Mouse (Mus musculus): Measurements from ENCODE around the gene E330021D16Rik. TPM values are rescaled to one million over a fixed set of nuclear protein-coding genes. Genes with fewer than 3 reads are reported as not detected.
A peak's percentile ranks its signal among the peaks of the same experiment; 100 is the strongest.

E330021D16Rik gene
- polyA plus RNA-seq, 1 experiment from 2014 or later, result not detected

DNA sequence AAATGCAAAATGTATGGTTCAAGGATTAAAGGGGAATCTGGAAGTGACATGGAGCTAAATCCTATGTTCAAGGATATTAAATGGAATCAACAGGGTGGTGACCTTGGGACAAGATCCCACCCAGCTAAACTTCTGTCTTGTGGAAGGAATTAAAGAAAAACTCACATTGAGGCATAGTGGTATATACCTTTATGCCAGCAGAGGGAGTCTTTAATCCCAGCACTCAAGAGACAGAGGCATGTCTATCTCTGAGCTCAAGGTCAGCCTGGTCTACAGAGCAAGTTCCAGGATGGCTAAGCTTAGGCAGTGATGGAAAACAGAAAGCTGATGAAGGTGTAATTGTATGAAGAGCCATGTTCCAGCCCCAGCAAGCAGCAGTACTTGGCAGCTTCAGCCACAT lies 39.3 kb downstream of the E330021D16Rik start:
- Histone ChIP-seq H3K9me3 (no peaks in the 10 kb centered on the region), H3K4me2 (no peak overlapping the region), H3K27ac (no peak overlapping the region), H3K36me3 (no peaks in the 10 kb centered on the region), H3K4me3 (replicated peaks) (no peak overlapping the region), H3K4me1 (replicated peaks) (no peaks in the 10 kb centered on the region), H3K27me3 (no peaks in the 10 kb centered on the region), H3K9ac (replicated peaks) (no peak overlapping the region)
- ATAC-seq (ENCODE audit: insufficient number of reproducible peaks, insufficient read depth, low FRiP score, low TSS enrichment, low read depth), result no peak

DNA sequence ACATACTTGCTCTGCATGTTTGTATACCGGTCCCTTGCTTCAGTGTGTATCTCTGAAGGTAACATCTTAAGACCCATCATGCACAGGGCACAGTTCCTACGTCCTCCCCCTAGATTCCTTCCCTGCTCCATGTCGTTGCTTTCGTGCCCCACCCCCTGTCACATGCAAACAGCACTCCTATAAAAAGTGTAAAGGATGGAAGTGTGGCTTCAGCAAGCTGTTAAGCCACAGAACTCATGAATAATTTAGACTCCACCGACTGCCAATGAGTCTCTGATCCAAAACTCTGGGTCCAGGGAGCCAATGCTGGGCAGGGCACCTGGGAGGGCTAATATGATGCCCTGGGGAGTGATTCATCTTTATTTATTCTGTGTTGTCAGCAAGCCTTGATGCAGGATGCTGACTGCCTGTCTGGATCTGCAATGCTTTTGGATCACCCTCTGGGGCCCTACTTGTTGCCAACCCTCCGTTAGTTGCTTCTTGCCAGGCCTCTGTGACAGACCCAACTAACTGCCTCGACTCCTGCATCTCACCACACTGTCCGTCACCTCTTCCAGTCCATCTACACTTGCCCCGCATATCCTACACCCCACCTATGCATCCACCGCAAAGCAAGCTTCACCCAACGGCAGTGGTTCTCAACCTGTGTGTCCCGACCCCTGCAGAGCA lies 50.8 kb downstream of the E330021D16Rik start:
- H3K9me3 ChIP-seq, result no peaks in the 10 kb centered on the region
- no peaks in the 10 kb centered on the region for H3K27me3 ChIP-seq
- no peaks in the 10 kb centered on the region for H3K36me3 ChIP-seq
- H3K4me3 ChIP-seq (replicated peaks), result no peak overlapping the region
- H3K9ac ChIP-seq (replicated peaks), result no peak overlapping the region
- no peak overlapping the region for H3K4me2 ChIP-seq
- H3K4me1 ChIP-seq (replicated peaks), result no peaks in the 10 kb centered on the region
- ATAC-seq (ENCODE audit: insufficient number of reproducible peaks, insufficient read depth, low FRiP score, low TSS enrichment, low read depth), result no peak
- no peak overlapping the region for H3K27ac ChIP-seq
- WGBS, result 78% methylated on average over 12 of the region's 12 CpGs

DNA sequence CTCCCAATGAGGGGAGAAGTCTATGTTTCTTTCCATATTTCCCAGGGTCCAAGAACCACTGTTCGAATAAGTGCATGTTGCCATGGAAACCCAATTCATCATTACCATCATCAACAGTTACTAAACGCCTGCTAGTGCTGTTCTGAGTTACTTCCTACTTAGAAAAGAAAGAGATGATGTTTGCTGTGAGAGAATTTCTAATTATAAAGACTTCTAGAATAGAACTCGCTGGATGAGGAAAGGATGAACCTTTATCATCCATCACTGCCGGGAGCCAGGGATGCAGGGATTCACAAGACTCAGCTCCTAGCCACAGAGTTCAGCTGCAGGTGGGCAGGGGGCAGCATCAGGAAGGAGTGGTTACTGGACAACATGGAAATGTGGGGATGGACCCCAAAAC lies 51.4 kb downstream of the E330021D16Rik start:
- Histone ChIP-seq H3K4me3 (replicated peaks) (no peak overlapping the region), H3K27ac (no peak overlapping the region), H3K9me3 (no peaks in the 10 kb centered on the region), H3K36me3 (no peaks in the 10 kb centered on the region), H3K4me2 (no peak overlapping the region), H3K4me1 (replicated peaks) (no peaks in the 10 kb centered on the region), H3K9ac (replicated peaks) (no peak overlapping the region), H3K27me3 (no peaks in the 10 kb centered on the region)
- WGBS, result 80% methylated on average over 4 of the region's 4 CpGs
- no peak for ATAC-seq (ENCODE audit: insufficient number of reproducible peaks, insufficient read depth, low FRiP score, low TSS enrichment, low read depth)

DNA sequence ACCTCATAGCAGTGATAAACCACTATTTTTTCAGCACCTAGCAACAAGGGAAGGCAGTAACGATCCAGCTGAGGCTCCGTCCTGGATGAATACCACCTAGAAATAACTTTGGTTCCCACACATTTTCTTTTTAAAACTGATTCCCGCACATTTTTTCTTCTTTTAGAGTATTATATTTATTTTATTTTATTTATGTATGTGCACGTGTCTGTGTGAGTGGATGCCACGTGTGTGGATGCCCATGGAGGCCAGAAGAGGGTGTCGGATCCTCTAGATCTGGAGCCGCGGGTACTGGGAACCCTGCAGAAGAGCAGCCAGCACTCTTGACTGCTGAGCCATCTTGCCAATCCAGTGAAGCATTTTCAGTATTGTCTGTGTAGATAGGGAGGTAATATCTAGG lies 52.1 kb downstream of the E330021D16Rik start:
- WGBS, result 83% methylated on average over 8 of the region's 8 CpGs
- no peak for ATAC-seq (ENCODE audit: insufficient number of reproducible peaks, insufficient read depth, low FRiP score, low TSS enrichment, low read depth)
- no peak overlapping the region for H3K4me3 ChIP-seq (replicated peaks)
- H3K27ac ChIP-seq, result no peak overlapping the region
- no peak overlapping the region for H3K4me2 ChIP-seq
- H3K27me3 ChIP-seq, result no peaks in the 10 kb centered on the region
- no peaks in the 10 kb centered on the region for H3K4me1 ChIP-seq (replicated peaks)
- H3K9ac ChIP-seq (replicated peaks), result no peak overlapping the region
- H3K36me3 ChIP-seq, result no peaks in the 10 kb centered on the region
- no peaks in the 10 kb centered on the region for H3K9me3 ChIP-seq

DNA sequence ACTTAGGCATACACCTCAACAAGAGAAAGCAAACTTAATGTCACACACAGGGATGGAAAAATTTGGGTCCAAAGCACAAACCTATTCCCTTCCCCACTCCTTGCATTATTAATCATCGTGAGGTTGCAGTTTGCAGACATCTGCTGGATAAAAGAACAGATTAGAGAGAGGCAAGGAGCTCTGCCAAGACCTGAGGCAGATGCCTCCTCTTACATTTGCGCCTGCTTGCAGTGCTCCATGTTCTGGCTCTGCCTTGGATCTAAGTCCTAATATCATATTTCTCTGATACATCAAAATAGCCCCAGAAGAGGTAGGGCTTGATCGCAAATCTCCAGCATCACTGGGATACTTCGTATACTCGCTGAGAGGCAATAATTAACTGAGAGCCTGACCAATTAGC lies 56.9 kb downstream of the E330021D16Rik start:
- Histone ChIP-seq H3K27ac (no peak overlapping the region), H3K27me3 (no peaks in the 10 kb centered on the region), H3K36me3 (no peaks in the 10 kb centered on the region), H3K4me2 (no peak overlapping the region), H3K9me3 (no peaks in the 10 kb centered on the region), H3K9ac (replicated peaks) (no peak overlapping the region), H3K4me3 (replicated peaks) (no peak overlapping the region), H3K4me1 (replicated peaks) (0 out of 2 replicates have a peak, but pooled peaks cover under 1% of the 10 kb centered on the region)
- WGBS, result 68% methylated on average over 5 of the region's 5 CpGs
- ATAC-seq (ENCODE audit: insufficient number of reproducible peaks, insufficient read depth, low FRiP score, low TSS enrichment, low read depth), result no peak

DNA sequence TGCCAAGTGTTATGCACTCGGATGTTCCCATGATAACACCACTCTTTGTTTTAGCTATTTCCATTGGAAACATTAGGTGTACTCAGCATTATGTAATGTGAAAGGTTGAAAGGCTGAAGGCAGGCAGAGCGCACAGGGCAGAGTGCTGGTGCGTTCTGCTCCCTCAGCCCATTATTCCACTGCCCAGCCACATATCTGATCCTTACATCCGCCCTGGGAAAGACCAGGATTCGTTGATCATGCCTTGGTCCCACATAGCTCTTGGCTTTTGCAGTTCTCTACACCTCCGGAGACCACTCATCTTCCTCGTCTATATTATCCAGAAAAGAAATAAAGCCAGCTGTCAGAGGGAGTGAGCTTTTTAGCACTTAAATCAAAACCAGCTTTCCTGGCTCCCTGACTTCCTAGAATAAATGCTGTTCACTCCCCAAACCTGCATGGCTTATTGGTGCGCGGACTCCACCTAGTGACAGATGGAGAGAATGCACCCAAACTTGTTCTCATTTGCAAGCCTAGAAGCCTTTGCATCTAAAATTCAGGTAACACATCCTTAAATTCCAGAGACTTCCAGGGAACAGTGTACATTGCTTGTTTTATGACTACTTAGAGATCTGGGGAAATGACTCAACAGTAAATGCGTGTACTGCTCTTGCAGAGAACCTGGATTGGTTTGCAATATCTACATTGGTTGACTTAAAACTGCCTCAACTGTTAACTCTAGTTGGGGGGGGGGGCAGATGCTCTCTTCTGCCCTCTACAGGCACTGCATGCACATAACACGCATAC lies 61.8 kb downstream of the E330021D16Rik start:
- 0 out of 2 replicates have a peak, but pooled peaks cover 4% of the 10 kb centered on the region for H3K27me3 ChIP-seq
- H3K4me1 ChIP-seq (replicated peaks), result 0 out of 2 replicates have a peak, but pooled peaks cover 5% of the 10 kb centered on the region
- no peak overlapping the region for H3K4me3 ChIP-seq (replicated peaks)
- H3K4me2 ChIP-seq, result peak overlapping the region; percentile 31; the same call in 1 of the 2 replicates
- peak; percentile 68 for ATAC-seq (ENCODE audit: insufficient number of reproducible peaks, insufficient read depth, low FRiP score, low TSS enrichment, low read depth)
- H3K9me3 ChIP-seq, result no peaks in the 10 kb centered on the region
- H3K36me3 ChIP-seq, result no peaks in the 10 kb centered on the region
- H3K9ac ChIP-seq (replicated peaks), result no peak overlapping the region
- WGBS, result 32% methylated on average over 11 of the region's 11 CpGs
- H3K27ac ChIP-seq, result no peak overlapping the region

Other genes starting within 250 kb of the E330021D16Rik start
- gene Grin2b, start 242.1 kb downstream of the E330021D16Rik start, polyA plus RNA-seq (2016; fragmentation: Nextera tagmentation; extraction: Ambion mirVana), result 0.97 and 1.8 TPM in 2 replicates
- gene Gm8994, start 88.0 kb downstream of the E330021D16Rik start, polyA plus RNA-seq (2016; fragmentation: Nextera tagmentation; extraction: Ambion mirVana), result not detected in 2 replicates
- gene Atf7ip, start 90.6 kb upstream of the E330021D16Rik start, polyA plus RNA-seq (2016; fragmentation: Nextera tagmentation; extraction: Ambion mirVana), result 43.5 and 51.0 TPM in 2 replicates
- 1.4 and 1.5 TPM in 2 replicates for gene Plbd1, start 246.4 kb upstream of the E330021D16Rik start, polyA plus RNA-seq (2016; fragmentation: Nextera tagmentation; extraction: Ambion mirVana)

All from limb, embryonic 12.5 days (tissue).